Mouse (Mus musculus) heart, embryonic 12.5 days (tissue): ENCODE results near the gene Hps3. TPM values are rescaled to one million over a fixed set of nuclear protein-coding genes. Genes with fewer than 3 reads are reported as not detected.
"Not testable (repeated sequence)": the region's sequence is repeated elsewhere in the genome, so short reads cannot be mapped to it uniquely, and the experiment has no call there.

ENCODE experiments used
- ATAC-seq: fragments of 200-750 bp; cut with Nextera tagmentation; 2 replicates; pipeline ENCODE4 v1.8.0; 2017; ENCODE audit warnings: moderate TSS enrichment, moderate library complexity; ENCODE audit not compliant: insufficient number of reproducible peaks, low FRiP score
- H3K27ac ChIP-seq: fragments of 300-500 bp; sonication (generic); 2 replicates; pipeline ENCODE4 v1.5.1; 2016; ENCODE audit warnings: mild to moderate bottlenecking, moderate library complexity; ENCODE audit not compliant: poor library complexity, severe bottlenecking
- H3K27me3 ChIP-seq: fragments of 300-500 bp; sonication (generic); replicated peaks from 2 replicates; pipeline ENCODE4 v1.6.1; 2016; ENCODE audit warnings: mild to moderate bottlenecking, moderate library complexity
- H3K36me3 ChIP-seq: fragments of 300-500 bp; sonication (generic); 2 replicates; pipeline ENCODE4 v1.6.1; 2016; ENCODE audit warnings: mild to moderate bottlenecking, moderate library complexity
- H3K4me1 ChIP-seq: fragments of 300-500 bp; sonication (generic); replicated peaks from 2 replicates; pipeline ENCODE4 v1.6.1; 2016; ENCODE audit warnings: mild to moderate bottlenecking
- H3K4me2 ChIP-seq: fragments of 300-500 bp; sonication (generic); 2 replicates; pipeline ENCODE4 v1.6.1; 2016; ENCODE audit warnings: mild to moderate bottlenecking, moderate library complexity
- H3K4me3 ChIP-seq: fragments of 300-500 bp; sonication (generic); 2 replicates; pipeline ENCODE4 v1.5.1; 2016; ENCODE audit warnings: mild to moderate bottlenecking
- H3K9ac ChIP-seq: fragments of 300-500 bp; sonication (generic); 2 replicates; pipeline ENCODE4 v1.6.1; 2016; ENCODE audit warnings: mild to moderate bottlenecking, moderate library complexity
- H3K9me3 ChIP-seq: fragments of 300-500 bp; sonication (generic); replicated peaks from 2 replicates; pipeline ENCODE4 v1.6.1; 2016; ENCODE audit warnings: mild to moderate bottlenecking, moderate library complexity
- WGBS: fragments of 180-500 bp; shearing (Covaris S2); methylation state at CpG from one replicate; pipeline ENCODE4 v1.1.7; 2016; 5-methylcytosine and 5-hydroxymethylcytosine counted together
- polyA plus RNA-seq: library from polyadenylated mRNA; unstranded; fragments of >200 nt; fragmentation: Nextera tagmentation; extraction: Ambion mirVana; gene quantifications from 2 replicates; pipeline ENCODE4 v1.2.1, GENCODE M21; 2016

Gene Hps3
- polyA plus RNA-seq, 1 experiment from 2014 or later, result 12.6 TPM

DNA sequence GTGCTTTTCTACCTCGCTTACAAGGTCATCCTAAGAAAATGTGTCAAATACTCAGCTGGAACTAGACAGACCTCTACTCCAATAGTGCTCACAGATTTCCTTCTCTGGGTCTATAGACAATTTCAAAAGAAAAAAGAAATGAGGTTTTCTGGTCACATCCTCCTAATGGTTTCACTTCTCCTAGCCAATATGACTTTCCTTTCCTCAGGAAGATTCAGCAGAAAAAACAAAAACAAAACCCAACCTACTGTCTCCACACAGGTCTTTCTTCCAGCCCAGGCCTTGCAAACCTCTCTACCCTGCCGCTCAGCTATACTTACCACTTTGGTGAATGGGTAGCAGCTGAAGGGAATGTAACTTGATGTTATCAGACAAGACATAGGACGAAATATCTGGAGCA, 6.5 kb downstream of the Hps3 start:
- WGBS, result 91% methylated on average over 3 of the region's 3 CpGs
- no peak overlapping the region for H3K9ac ChIP-seq
- H3K9me3 ChIP-seq, result no peaks in the 10 kb centered on the region
- H3K4me3 ChIP-seq, result no peak overlapping the region
- ATAC-seq, result no peak
- no peak overlapping the region for H3K4me2 ChIP-seq
- peaks cover 3% of the 10 kb centered on the region for H3K4me1 ChIP-seq
- H3K36me3 ChIP-seq, result peaks cover 49% of the 10 kb centered on the region
- no peak overlapping the region for H3K27ac ChIP-seq
- no peaks in the 10 kb centered on the region for H3K27me3 ChIP-seq

GRCm38 (mm10) chr3:20027788-20028187, 7.3 kb downstream of the Hps3 start:
- no peaks in the 10 kb centered on the region for H3K9me3 ChIP-seq
- H3K4me1 ChIP-seq, result no peaks in the 10 kb centered on the region
- no peak overlapping the region for H3K4me2 ChIP-seq
- H3K36me3 ChIP-seq, result peaks cover 56% of the 10 kb centered on the region
- no peak for ATAC-seq
- H3K9ac ChIP-seq, result no peak overlapping the region
- no peaks in the 10 kb centered on the region for H3K27me3 ChIP-seq
- H3K4me3 ChIP-seq, result no peak overlapping the region
- WGBS, result 91% methylated on average over 5 of the region's 5 CpGs
- H3K27ac ChIP-seq, result no peak overlapping the region

GRCm38 (mm10) chr3:20026996-20027689, 8.0 kb downstream of the Hps3 start:
- Histone ChIP-seq H3K27me3 (no peaks in the 10 kb centered on the region), H3K4me2 (no peak overlapping the region), H3K9ac (no peak overlapping the region), H3K9me3 (no peaks in the 10 kb centered on the region), H3K4me1 (no peaks in the 10 kb centered on the region), H3K36me3 (peaks cover 63% of the 10 kb centered on the region), H3K27ac (no peak overlapping the region), H3K4me3 (no peak overlapping the region)
- ATAC-seq, result no peak
- 91% methylated on average over 8 of the region's 8 CpGs for WGBS

GRCm38 (mm10) chr3:20026481-20026880, 8.6 kb downstream of the Hps3 start:
- Histone ChIP-seq H3K27me3 (no peaks in the 10 kb centered on the region), H3K4me2 (no peak overlapping the region), H3K9me3 (no peaks in the 10 kb centered on the region), H3K4me3 (no peak overlapping the region), H3K27ac (no peak overlapping the region), H3K36me3 (peaks cover 67% of the 10 kb centered on the region), H3K4me1 (no peaks in the 10 kb centered on the region), H3K9ac (no peak overlapping the region)
- ATAC-seq, result no peak

GRCm38 (mm10) chr3:20023832-20024231, 11.3 kb downstream of the Hps3 start:
- 63% methylated on average over 1 of the region's 1 CpGs for WGBS
- no peaks in the 10 kb centered on the region for H3K4me1 ChIP-seq
- H3K36me3 ChIP-seq, result peaks cover 73% of the 10 kb centered on the region

DNA sequence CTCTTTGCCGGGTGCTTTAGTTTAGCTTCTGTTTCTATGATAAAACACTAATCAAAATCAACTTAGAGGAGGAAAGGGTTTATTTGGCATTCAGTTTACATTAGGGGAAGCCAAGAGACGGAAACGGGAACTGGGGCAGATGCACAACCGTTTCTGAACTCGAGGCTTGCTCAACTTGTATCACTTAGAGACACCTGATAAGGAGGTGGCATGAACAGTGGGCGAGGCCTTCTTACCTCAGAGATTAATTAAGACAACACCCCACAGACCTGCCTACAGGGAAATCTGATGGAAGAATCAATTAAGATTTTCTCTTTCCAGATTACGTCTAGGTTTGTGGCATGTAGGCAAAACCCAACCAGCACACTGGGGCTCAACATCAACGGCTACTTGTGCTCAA, 17.0 kb downstream of the Hps3 start:
- Histone ChIP-seq H3K27ac (no peak overlapping the region), H3K36me3 (peaks cover 64% of the 10 kb centered on the region), H3K4me2 (no peak overlapping the region), H3K4me3 (no peak overlapping the region), H3K9me3 (no peaks in the 10 kb centered on the region), H3K27me3 (no peaks in the 10 kb centered on the region), H3K4me1 (no peaks in the 10 kb centered on the region), H3K9ac (no peak overlapping the region)
- 71% methylated on average over 8 of the region's 8 CpGs for WGBS
- no peak for ATAC-seq

More at GRCm38 (mm10) chr3:20023832-20024231, 11.3 kb downstream of the Hps3 start:
- ATAC-seq, result no peak
- Histone ChIP-seq H3K9ac (no peak overlapping the region), H3K27ac (no peak overlapping the region), H3K9me3 (no peaks in the 10 kb centered on the region), H3K4me2 (no peak overlapping the region), H3K27me3 (no peaks in the 10 kb centered on the region), H3K4me3 (no peak overlapping the region)

DNA sequence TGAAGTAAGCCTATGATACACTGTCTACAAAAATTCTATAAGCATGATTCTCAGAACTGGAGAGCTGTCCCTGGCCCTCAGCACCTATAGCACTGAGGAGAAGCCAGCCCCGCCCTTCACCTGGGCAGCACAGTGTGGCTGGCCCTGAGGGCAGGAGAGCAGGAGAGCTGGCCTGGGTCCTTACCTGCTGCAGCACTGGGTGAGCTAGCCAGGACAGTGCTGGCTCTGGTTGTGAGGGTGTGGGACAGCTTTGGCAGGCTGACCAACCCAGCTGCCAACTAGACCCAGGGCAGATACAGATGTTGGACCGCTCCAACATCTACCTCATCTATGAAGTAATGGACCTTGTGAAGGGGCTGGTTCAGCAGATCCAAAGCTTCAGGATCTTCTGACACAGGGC, 20.7 kb downstream of the Hps3 start:
- Histone ChIP-seq H3K9me3 (no peaks in the 10 kb centered on the region), H3K27me3 (no peaks in the 10 kb centered on the region), H3K36me3 (peaks cover 54% of the 10 kb centered on the region), H3K4me3 (no peak overlapping the region), H3K4me1 (no peaks in the 10 kb centered on the region), H3K27ac (no peak overlapping the region), H3K4me2 (no peak overlapping the region), H3K9ac (no peak overlapping the region)
- 92% methylated on average over 2 of the region's 2 CpGs for WGBS
- ATAC-seq, result no peak

DNA sequence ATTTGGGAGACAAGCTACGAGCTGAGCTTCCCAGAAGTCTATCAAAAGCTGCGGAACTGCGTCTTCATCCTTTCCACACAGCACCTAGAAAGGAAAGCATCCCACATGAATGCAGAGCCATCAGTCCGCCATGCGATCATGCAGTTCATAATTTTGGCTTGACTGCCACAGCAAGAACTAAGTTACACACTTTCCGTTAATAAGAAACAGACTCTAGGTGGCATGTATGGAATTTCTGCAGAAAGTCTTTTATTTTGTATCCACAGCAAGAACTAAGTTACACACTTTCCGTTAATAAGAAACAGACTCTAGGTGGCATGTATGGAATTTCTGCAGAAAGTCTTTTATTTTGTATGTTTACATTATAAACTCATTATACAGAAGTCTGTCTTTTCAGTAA, 24.2 kb downstream of the Hps3 start:
- H3K4me1 ChIP-seq, H3K27me3 ChIP-seq, ATAC-seq, H3K27ac ChIP-seq, H3K4me3 ChIP-seq, H3K9me3 ChIP-seq, H3K4me2 ChIP-seq, H3K9ac ChIP-seq: not testable (repeated sequence)
- 78% methylated on average over 7 of the region's 7 CpGs for WGBS
- peaks cover 36% of the 10 kb centered on the region for H3K36me3 ChIP-seq

GRCm38 (mm10) chr3:20010464-20010863, 24.7 kb downstream of the Hps3 start:
- WGBS, result 82% methylated on average over 9 of the region's 9 CpGs
- no peak for ATAC-seq

GRCm38 (mm10) chr3:20007759-20008158, 27.4 kb downstream of the Hps3 start:
- Histone ChIP-seq H3K27me3 (no peaks in the 10 kb centered on the region), H3K36me3 (peaks cover 27% of the 10 kb centered on the region), H3K4me3 (no peak overlapping the region), H3K27ac (no peak overlapping the region), H3K9ac (no peak overlapping the region), H3K4me2 (no peak overlapping the region), H3K9me3 (no peaks in the 10 kb centered on the region), H3K4me1 (no peaks in the 10 kb centered on the region)
- 55% methylated on average over 5 of the region's 5 CpGs for WGBS
- ATAC-seq, result no peak

More at GRCm38 (mm10) chr3:20010464-20010863, 24.7 kb downstream of the Hps3 start:
- H3K36me3 ChIP-seq, result peaks cover 32% of the 10 kb centered on the region
- H3K4me2 ChIP-seq, result no peak overlapping the region
- no peaks in the 10 kb centered on the region for H3K4me1 ChIP-seq
- no peaks in the 10 kb centered on the region for H3K27me3 ChIP-seq
- H3K27ac ChIP-seq, result no peak overlapping the region
- no peak overlapping the region for H3K4me3 ChIP-seq
- H3K9ac ChIP-seq, result no peak overlapping the region
- H3K9me3 ChIP-seq, result no peaks in the 10 kb centered on the region

DNA sequence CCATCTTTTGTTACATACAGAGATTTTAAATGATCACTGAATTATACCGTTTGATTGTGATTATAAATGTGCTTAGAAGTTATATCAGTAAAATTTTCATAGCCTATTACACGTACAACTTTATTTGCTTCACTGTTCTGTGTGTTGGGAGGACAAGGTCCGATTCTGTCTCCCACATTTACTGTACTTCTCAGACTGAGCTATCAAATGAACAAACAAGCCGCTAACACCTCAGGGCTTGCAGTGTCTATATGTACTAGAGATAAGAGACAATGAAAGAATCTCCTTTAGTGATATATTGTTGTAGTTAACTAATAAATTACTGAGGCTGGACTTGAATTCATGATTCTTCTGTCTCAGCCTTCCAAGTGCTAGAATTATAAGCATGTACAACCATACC, 27.8 kb downstream of the Hps3 start:
- H3K27me3 ChIP-seq, result no peaks in the 10 kb centered on the region
- no peak for ATAC-seq
- WGBS, result 83% methylated on average over 4 of the region's 4 CpGs
- no peak overlapping the region for H3K27ac ChIP-seq
- H3K9me3 ChIP-seq, result no peaks in the 10 kb centered on the region
- H3K4me2 ChIP-seq, result no peak overlapping the region
- H3K4me1 ChIP-seq, result no peaks in the 10 kb centered on the region
- H3K4me3 ChIP-seq, result no peak overlapping the region
- no peak overlapping the region for H3K9ac ChIP-seq
- H3K36me3 ChIP-seq, result peaks cover 24% of the 10 kb centered on the region

DNA sequence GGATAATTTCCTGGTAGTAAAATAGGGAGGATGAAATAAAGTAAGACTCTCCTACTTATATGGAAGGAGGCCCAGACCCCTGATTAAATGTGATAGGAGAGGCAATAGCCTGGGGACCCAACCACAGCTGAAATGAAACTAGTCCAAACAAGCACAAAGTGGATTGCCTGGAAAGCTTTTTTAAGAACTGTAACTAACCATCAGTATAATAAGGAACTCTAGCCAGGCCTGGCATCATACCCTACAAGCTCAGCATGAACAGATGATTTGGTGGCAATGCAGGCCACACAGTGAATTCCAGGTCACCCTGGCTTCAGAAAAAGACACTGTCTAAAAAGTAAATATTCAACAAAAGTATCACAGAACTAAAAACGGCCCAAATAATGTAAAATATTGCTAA, 29.5 kb downstream of the Hps3 start:
- 70% methylated on average over 1 of the region's 1 CpGs for WGBS
- Histone ChIP-seq H3K4me1 (no peaks in the 10 kb centered on the region), H3K36me3 (peaks cover 31% of the 10 kb centered on the region), H3K4me3 (no peak overlapping the region), H3K27ac (no peak overlapping the region), H3K9me3 (no peaks in the 10 kb centered on the region), H3K27me3 (no peaks in the 10 kb centered on the region), H3K4me2 (no peak overlapping the region), H3K9ac (no peak overlapping the region)
- no peak for ATAC-seq
